Mouse (Mus musculus) ES-E14 (cell line): Measurements from ENCODE around the gene Pdia5. TPM values are rescaled to one million over a fixed set of nuclear protein-coding genes. Genes with fewer than 3 reads are reported as not detected.

Experiments
- DNase-seq: peaks from one replicate; pipeline ENCODE4 v3.0.0-alpha.2; 2013; ENCODE audit warnings: low read depth, low spot score
- H3K27ac ChIP-seq: 2 replicates; pipeline ENCODE4 v1.5.1; 2012; ENCODE audit warnings: low read depth, mild to moderate bottlenecking, low read length, moderate library complexity, mixed read lengths; ENCODE audit not compliant: poor library complexity, insufficient read depth, severe bottlenecking
- H3K36me3 ChIP-seq: 2 replicates; pipeline ENCODE4 v1.6.1; 2012; ENCODE audit warnings: mild to moderate bottlenecking, low read length, moderate library complexity, mixed read lengths; ENCODE audit not compliant: control insufficient read depth, poor library complexity, insufficient read depth, severe bottlenecking
- H3K4me1 ChIP-seq, 2 experiments: fragments of 150-350 bp in 1 of 2; sonication (generic) in 1 of 2; 2 replicates each; pipeline ENCODE4 v1.6.1; 2012; ENCODE audit warnings: low read length in 2 of 2, mild to moderate bottlenecking in 1 of 2, mixed read lengths in 1 of 2; ENCODE audit not compliant: control insufficient read depth in 2 of 2, insufficient read depth in 2 of 2, poor library complexity in 1 of 2
- H3K4me3 ChIP-seq, 2 experiments: fragments of 150-350 bp in 1 of 2; sonication (generic) in 1 of 2; 2 replicates each; pipeline ENCODE4 v1.5.1; 2012; ENCODE audit warnings: low read length in 2 of 2, low read depth in 1 of 2, mild to moderate bottlenecking in 1 of 2, mixed read lengths in 1 of 2; ENCODE audit not compliant: insufficient read depth in 1 of 2, poor library complexity in 1 of 2, severe bottlenecking in 1 of 2
- H3K9ac ChIP-seq: 2 replicates; pipeline ENCODE4 v1.6.1; 2012; ENCODE audit warnings: low read depth, mild to moderate bottlenecking, low read length, mixed read lengths; ENCODE audit not compliant: poor library complexity, insufficient read depth, severe bottlenecking
- H3K9me3 ChIP-seq: fragments of 150-350 bp; sonication (generic); 2 replicates; pipeline ENCODE4 v1.6.1; 2012; ENCODE audit warnings: low read depth, mild to moderate bottlenecking, low read length; ENCODE audit not compliant: control insufficient read depth, insufficient read depth
- CHD2 ChIP-seq: IDR thresholded peaks from 2 replicates; pipeline ENCODE4 v1.6.1; 2014; ENCODE audit warnings: mild to moderate bottlenecking, low read depth, low read length, inconsistent platforms
- HCFC1 ChIP-seq: IDR thresholded peaks from 2 replicates; pipeline ENCODE4 v1.6.1; 2012; ENCODE audit warnings: low read length, inconsistent platforms, borderline replicate concordance; ENCODE audit not compliant: insufficient read depth
- MAFK ChIP-seq: IDR thresholded peaks from 2 replicates; pipeline ENCODE4 v1.6.1; 2014; ENCODE audit warnings: mild to moderate bottlenecking, low read depth, low read length, inconsistent platforms; ENCODE audit not compliant: insufficient read depth
- ZC3H11A ChIP-seq: IDR thresholded peaks from 2 replicates; pipeline ENCODE4 v1.6.1; 2012; ENCODE audit warnings: low read depth, mild to moderate bottlenecking, inconsistent platforms, low read length, borderline replicate concordance
- ZNF384 ChIP-seq: IDR thresholded peaks from 2 replicates; pipeline ENCODE4 v1.6.1; 2012; ENCODE audit warnings: low read depth, low read length, inconsistent platforms
- in situ Hi-C, 2 experiments: fragments of 600-800 bp; cut with MboI; formaldehyde crosslinking; loops; one replicate each; pipeline ENCODE4 v1.15.1; 2025; ENCODE audit warnings: low sequenced_read_pairs in 2 of 2, inconsistent platforms in 1 of 2; ENCODE audit not compliant: unreplicated experiment in 2 of 2
- total RNA-seq: library from RNA; depleted of rRNA; stranded (reverse); fragments of 300-350 nt; gene quantifications from 2 replicates; pipeline ENCODE4 v1.2.3, GENCODE M21; 2012

Gene Pdia5
- total RNA-seq, 1 experiment, result 20.3 TPM

DNA sequence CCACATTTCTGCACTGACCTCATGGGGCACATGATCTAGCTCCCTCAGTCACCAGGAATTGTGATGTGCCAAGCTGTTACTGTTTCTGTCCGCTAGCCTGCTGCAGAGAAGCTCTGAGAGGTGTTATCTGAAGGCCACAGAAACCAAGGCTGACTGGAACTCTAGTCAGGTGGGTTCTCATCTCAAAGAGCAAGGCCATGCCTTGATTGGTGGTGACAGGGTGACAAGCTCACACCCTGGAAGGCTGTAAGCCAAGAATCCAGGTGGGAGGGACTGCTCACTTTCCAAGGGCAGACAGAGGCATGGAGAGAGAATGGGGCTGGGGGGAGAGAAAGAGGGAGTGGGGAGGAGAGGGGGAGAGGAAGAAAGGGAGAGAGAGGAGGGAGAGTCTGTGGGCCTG, 51.6 kb downstream of the Pdia5 start:
- Histone ChIP-seq H3K27ac (no peak overlapping the region), H3K4me1 (no peaks in the 10 kb centered on the region), H3K9ac (no peak overlapping the region), H3K9me3 (no peaks in the 10 kb centered on the region), H3K36me3 (peaks cover 4% of the 10 kb centered on the region; the same call in 1 of the 2 replicates), H3K4me3 (no peak overlapping the region)
- DNase-seq, result no peak
- no peak for TF ChIP-seq CHD2
- TF ChIP-seq ZNF384, result no peak
- in situ Hi-C loops, result no loop called here

DNA sequence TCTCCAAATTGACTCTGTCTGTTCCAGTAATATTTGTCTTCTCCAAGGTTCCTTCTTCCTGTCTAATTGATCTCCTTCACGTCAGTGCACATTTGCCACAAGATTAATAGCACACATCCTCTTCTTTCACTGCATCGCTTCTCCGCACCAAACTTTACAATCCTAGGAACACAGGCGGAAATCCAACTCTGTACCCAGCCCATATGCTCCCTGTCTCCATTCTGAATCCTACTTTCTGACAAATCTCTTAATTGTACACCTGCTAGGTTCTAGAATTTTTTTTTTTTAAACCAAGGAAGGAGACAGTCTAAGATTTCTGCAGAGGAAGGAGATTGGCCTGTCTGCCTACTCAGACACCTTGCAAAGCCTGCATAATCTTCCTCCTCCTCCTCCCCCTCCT, 59.1 kb downstream of the Pdia5 start:
- Histone ChIP-seq H3K27ac (no peak overlapping the region), H3K9ac (no peak overlapping the region), H3K4me3 (no peak overlapping the region), H3K36me3 (peaks cover 7% of the 10 kb centered on the region; the same call in 1 of the 2 replicates), H3K4me1 (peaks cover 0 to 1% of the 10 kb centered on the region in 2 experiments; a peak in 1 of 4 replicates), H3K9me3 (no peaks in the 10 kb centered on the region)
- TF ChIP-seq ZNF384 (no peak), CHD2 (no peak), HCFC1 (no peak), MAFK (no peak), ZC3H11A (no peak)
- in situ Hi-C loops, result no loop called here
- DNase-seq, result no peak

- no peak for DNase-seq
- in situ Hi-C loops, result no loop called here
- Histone ChIP-seq H3K9me3 (no peaks in the 10 kb centered on the region), H3K36me3 (peaks cover 8% of the 10 kb centered on the region; the same call in 1 of the 2 replicates), H3K4me3 (no peak overlapping the region), H3K9ac (no peak overlapping the region), H3K27ac (no peak overlapping the region), H3K4me1 (peaks cover 0 to 1% of the 10 kb centered on the region in 2 experiments; a peak in 1 of 4 replicates)
- TF ChIP-seq ZNF384 (no peak), MAFK (no peak), ZC3H11A (no peak), CHD2 (no peak), HCFC1 (no peak)
Observed at GRCm38 (mm10) chr16:35424926-35425325, 65.7 kb downstream of the Pdia5 start.

- in situ Hi-C loops, result no loop called here
- Histone ChIP-seq H3K4me1 (peaks cover 0 to 1% of the 10 kb centered on the region in 2 experiments; a peak in 1 of 4 replicates), H3K27ac (no peak overlapping the region), H3K9me3 (no peaks in the 10 kb centered on the region), H3K36me3 (peaks cover 2% of the 10 kb centered on the region; the same call in 1 of the 2 replicates), H3K9ac (no peak overlapping the region), H3K4me3 (no peak overlapping the region)
- DNase-seq, result no peak
- TF ChIP-seq HCFC1, result no peak
- no peak for TF ChIP-seq ZC3H11A
- TF ChIP-seq MAFK, result no peak
Observed at GRCm38 (mm10) chr16:35423250-35424139, 67.2 kb downstream of the Pdia5 start.
